Comparison of ENCODE assay signal across 8 mouse cellular contexts in the genomic region with DNA sequence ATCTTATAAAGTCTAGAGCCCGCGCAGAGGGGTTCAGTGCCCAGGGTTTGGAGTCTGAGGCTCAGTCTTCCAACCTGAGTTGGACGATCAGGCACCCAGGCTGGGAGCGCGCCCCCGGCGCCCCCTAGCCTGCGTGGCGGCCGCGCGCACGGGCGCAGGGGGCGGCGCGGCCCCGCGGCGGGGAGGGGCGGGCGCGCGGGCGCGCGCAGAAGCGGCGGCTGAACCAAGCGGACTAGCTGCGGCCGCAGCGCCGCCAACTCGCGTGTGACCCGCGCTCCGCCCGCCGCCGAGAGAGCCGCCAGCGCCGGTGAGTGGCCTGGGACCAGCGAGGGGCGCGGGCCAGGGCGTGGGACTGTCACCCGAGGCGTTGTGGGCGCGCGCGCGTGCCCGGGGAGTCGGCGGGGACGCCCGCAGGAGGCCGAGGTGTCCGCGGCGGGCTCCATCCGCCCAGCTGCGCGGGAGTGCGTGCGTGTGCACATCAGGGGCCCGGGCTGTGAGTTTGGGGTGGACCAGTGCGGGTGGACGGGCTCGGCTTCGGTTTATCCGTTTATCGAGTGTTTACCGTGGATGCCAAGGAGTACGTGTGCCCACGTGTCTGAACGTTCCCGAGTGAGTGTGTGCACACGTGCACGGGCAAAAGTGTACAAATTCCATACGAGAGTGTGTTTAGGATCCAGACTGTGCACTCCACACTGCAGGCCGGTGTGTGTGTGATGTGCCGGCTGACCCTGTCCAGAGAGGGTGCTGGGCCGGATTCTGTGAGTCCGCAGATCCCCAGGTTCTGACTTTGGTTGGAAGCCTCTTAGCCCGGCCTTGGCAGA. TPM values are rescaled to one million over a fixed set of nuclear protein-coding genes. Genes with fewer than 3 reads are reported as not detected.
DNase-seq lines count a peak whose midpoint lies in the region; ATAC-seq lines count a peak whose summit lies in the region.

A gene (plus strand): TSS at position 157 of the 821 bp plus-strand sequence.

- peak; percentile 75 for ATAC-seq in intestine, embryonic 16.5 days
- ATAC-seq in limb, embryonic 13.5 days (ENCODE audit: low FRiP score, low read depth): peak; percentile 80
- peak; percentile 74 for ATAC-seq in midbrain, embryonic 14.5 days (ENCODE audit: low FRiP score, low TSS enrichment)

- H3K4me2 ChIP-seq in intestine, embryonic 16.5 days (ENCODE audit: low read depth, low read length): peak within 1 kb of the TSS; percentile 72
- H3K4me2 ChIP-seq in limb, embryonic 13.5 days (replicated peaks): peak within 1 kb of the TSS; percentile 82
- peak within 1 kb of the TSS; percentile 80 for H3K4me2 ChIP-seq in midbrain, embryonic 14.5 days (ENCODE audit: low read length)

- peak within 1 kb of the TSS; percentile 97 for H3K9ac ChIP-seq in intestine, embryonic 16.5 days (ENCODE audit: low read depth, low read length)
- peak within 1 kb of the TSS; percentile 95 for H3K9ac ChIP-seq in limb, embryonic 13.5 days
- H3K9ac ChIP-seq in midbrain, embryonic 14.5 days (replicated peaks; ENCODE audit: low read length): peak within 1 kb of the TSS; percentile 86

- H3K27ac ChIP-seq in intestine, embryonic 16.5 days (ENCODE audit: low read length): peak within 1 kb of the TSS; percentile 96
- H3K27ac ChIP-seq in limb, embryonic 13.5 days: peak within 1 kb of the TSS; percentile 97
- peak within 1 kb of the TSS; percentile 70 for H3K27ac ChIP-seq in midbrain, embryonic 14.5 days (replicated peaks; ENCODE audit: low read depth, low read length)

- H3K4me3 ChIP-seq in intestine, embryonic 16.5 days (ENCODE audit: low read length): peak within 1 kb of the TSS; percentile 83
- H3K4me3 ChIP-seq in limb, embryonic 13.5 days: peak within 1 kb of the TSS; percentile 83
- H3K4me3 ChIP-seq in midbrain, embryonic 14.5 days (replicated peaks; ENCODE audit: low read depth, low read length): peak within 1 kb of the TSS; percentile 69

- H3K9me3 ChIP-seq in intestine, embryonic 16.5 days (ENCODE audit: control insufficient read depth, low read length): no peaks in the 10 kb centered on the region
- no peaks in the 10 kb centered on the region for H3K9me3 ChIP-seq in limb, embryonic 13.5 days
- no peaks in the 10 kb centered on the region for H3K9me3 ChIP-seq in midbrain, embryonic 14.5 days (ENCODE audit: control insufficient read depth, low read length)

- no peaks in the 10 kb centered on the region for H3K36me3 ChIP-seq in intestine, embryonic 16.5 days (ENCODE audit: control insufficient read depth, insufficient read depth, low read length)
- H3K36me3 ChIP-seq in limb, embryonic 13.5 days: peaks cover 7% of the 10 kb centered on the region; the same call in 1 of the 2 replicates
- H3K36me3 ChIP-seq in midbrain, embryonic 14.5 days (ENCODE audit: control insufficient read depth, insufficient read depth, low read length): no peaks in the 10 kb centered on the region
- H3K36me3 ChIP-seq in splenic B cell, adult 2 months (ENCODE audit: control insufficient read depth, insufficient read depth, low read length, poor library complexity, severe bottlenecking): no peaks in the 10 kb centered on the region

- peak; percentile 46 to 72 for DNase-seq in left cerebral cortex, adult 18-20 months (ENCODE audit: low spot score in 2 of 2)
- DNase-seq in left cerebral cortex, adult 11 months (ENCODE audit: low spot score): no peak
- peak; percentile 66 for DNase-seq in embryo, embryonic 10 days (ENCODE audit: low spot score)
- peak; percentile 52 to 62 for DNase-seq in gastrocnemius, postnatal 36 days
- peak; percentile 90 for DNase-seq in midbrain, embryonic 14.5 days
- peak; percentile 43 for DNase-seq in splenic B cell, adult 2 months (ENCODE audit: low read depth, low spot score)

- no peaks in the 10 kb centered on the region for H3K27me3 ChIP-seq in intestine, embryonic 16.5 days (replicated peaks; ENCODE audit: control insufficient read depth, insufficient read depth, low read length)
- H3K27me3 ChIP-seq in limb, embryonic 13.5 days: no peaks in the 10 kb centered on the region
- no peaks in the 10 kb centered on the region for H3K27me3 ChIP-seq in midbrain, embryonic 14.5 days (ENCODE audit: control insufficient read depth, insufficient read depth, low read length)
- H3K27me3 ChIP-seq in splenic B cell, adult 2 months (ENCODE audit: control insufficient read depth, insufficient read depth, low read length, poor library complexity, severe bottlenecking): no peaks in the 10 kb centered on the region

- intact Hi-C loops in gastrocnemius, postnatal 36 days (cut with DNase I): loop anchor here (5.0 kb wide), 1 partner anchor 51 kb away; no protein-coding TSS in a partner anchor

- 0% methylated on average over 72 of the region's 90 CpGs for WGBS in intestine, embryonic 16.5 days
- WGBS in limb, embryonic 13.5 days: under 1% methylated on average over 62 of the region's 90 CpGs
- WGBS in midbrain, embryonic 14.5 days: under 1% methylated on average over 83 of the region's 90 CpGs

- peaks cover 36% of the 10 kb centered on the region for H3K4me1 ChIP-seq in intestine, embryonic 16.5 days (ENCODE audit: control insufficient read depth, insufficient read depth, low read length)
- H3K4me1 ChIP-seq in limb, embryonic 13.5 days: peaks cover 40% of the 10 kb centered on the region
- H3K4me1 ChIP-seq in midbrain, embryonic 14.5 days (ENCODE audit: control insufficient read depth, insufficient read depth, low read length): peaks cover 6% of the 10 kb centered on the region; the same call in 1 of the 2 replicates

RNA-seq across cellular contexts. Expression of the gene that starts here (rescaled TPM):
- 10 to 100 TPM; 25.1 to 30.8 TPM for total RNA-seq in left cerebral cortex, adult 18-20 months (2021)
- total RNA-seq in gastrocnemius, postnatal 36 days (2021): 10 to 100 TPM in 1 of 2 experiments, 1 to 10 TPM in 1; 6.9 to 11.2 TPM
- 124 and 128 TPM in 2 replicates for polyA plus RNA-seq in intestine, embryonic 16.5 days (2015; fragmentation: Nextera tagmentation; extraction: Ambion mirVana)
- 179 and 181 TPM in 2 replicates for polyA plus RNA-seq in limb, embryonic 13.5 days (2015; fragmentation: Nextera tagmentation; extraction: Ambion mirVana)
- polyA plus RNA-seq in midbrain, embryonic 14.5 days (2014; fragmentation: Nextera tagmentation; extraction: Ambion mirVana): 59.8 and 62.3 TPM in 2 replicates
